Mouse (Mus musculus) lung, postnatal 0 days (tissue): ENCODE measurements around the gene Nol6.

Experiments used
- CTCF ChIP-seq: IDR thresholded peaks from 2 replicates; pipeline ENCODE4 v1.5.1; 2016; ENCODE audit warnings: antibody characterized with exemption, mild to moderate bottlenecking
- EP300 ChIP-seq: IDR thresholded peaks from 2 replicates; pipeline ENCODE4 v1.6.1; 2016; ENCODE audit warnings: antibody characterized with exemption, mild to moderate bottlenecking, control low read depth

- TF ChIP-seq EP300 (no peak), CTCF (no peak)
Measured at GRCm38 (mm10) chr4:41136454-41136805, 12.2 kb upstream of the Nol6 start.
